Mouse (Mus musculus) layer of hippocampus, adult 8-10 months (tissue): ENCODE measurements around the gene Rps27. TPM values are rescaled to one million over a fixed set of nuclear protein-coding genes. Genes with fewer than 3 reads are reported as not detected.
"Not testable (repeated sequence)": the region's sequence is repeated elsewhere in the genome, so short reads cannot be mapped to it uniquely, and the experiment has no call there.

ENCODE experiments used
- DNase-seq, 2 experiments: peaks; one replicate each; pipeline ENCODE4 v3.0.0; 2022; ENCODE audit warnings: low spot score in 2 of 2
- total RNA-seq, 4 experiments: library from RNA; stranded (reverse); gene quantifications; 2 replicates each; pipeline ENCODE4 v1.2.4; 2022

Gene Rps27
- 1,000 to 10,000 TPM in 3 of 4 experiments, 100 to 1,000 TPM in 1; 970 to 1,112 (median 1,031) TPM for total RNA-seq

DNA sequence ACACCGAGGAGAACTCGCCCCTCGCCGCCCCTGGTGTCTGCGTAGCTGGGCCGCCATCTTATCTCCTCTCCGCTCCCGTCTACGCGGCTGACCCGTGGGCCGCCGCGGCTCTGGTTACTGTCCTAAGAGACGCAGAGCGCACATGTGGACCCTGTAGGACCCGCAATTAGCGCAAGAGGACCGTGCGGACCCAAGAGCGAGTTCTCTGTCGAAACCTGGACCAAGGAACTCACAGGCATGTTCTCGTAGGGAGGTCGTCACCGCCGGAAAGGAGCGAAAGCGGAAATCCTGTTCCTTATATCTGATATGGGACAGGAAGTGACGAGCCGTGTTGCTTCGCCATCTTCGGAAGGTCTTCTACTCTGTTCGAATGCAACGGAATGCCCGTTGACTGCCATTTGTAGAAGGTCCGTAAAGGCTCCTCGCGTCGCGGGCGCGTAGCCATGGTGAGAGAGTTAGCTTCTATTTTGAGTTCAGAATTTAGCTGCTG is at the start of gene Rps27, which contains the start of gene Rab13:
Gene Rps27, minus strand, starts transcription at position 275 of the 490 bp plus-strand sequence.
Gene Rab13, plus strand, starts transcription at position 319 of the 490 bp plus-strand sequence.
- DNase-seq = peak; percentile 93 to 94

DNA sequence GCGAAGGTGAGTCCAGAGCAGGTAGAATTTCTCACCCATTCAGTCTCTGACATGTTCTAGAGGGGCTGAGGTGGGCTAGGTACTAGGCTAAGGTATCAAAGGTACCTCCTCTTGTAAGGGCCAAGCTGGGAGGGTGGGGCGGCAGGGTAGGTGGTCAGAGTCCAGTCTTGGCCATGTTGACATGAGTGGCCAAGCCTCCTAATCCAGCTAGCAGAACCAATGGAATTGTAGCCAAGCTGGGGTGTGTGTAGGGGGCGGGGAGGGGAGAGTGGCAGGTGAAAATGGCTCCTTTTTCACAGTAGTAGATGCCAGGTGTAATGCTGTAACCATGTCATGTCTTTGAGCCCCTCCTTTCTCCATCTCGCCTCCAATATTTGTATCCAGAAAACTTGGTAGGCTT is 45.1 kb upstream of the Rps27 start:
- DNase-seq = no peak

DNA sequence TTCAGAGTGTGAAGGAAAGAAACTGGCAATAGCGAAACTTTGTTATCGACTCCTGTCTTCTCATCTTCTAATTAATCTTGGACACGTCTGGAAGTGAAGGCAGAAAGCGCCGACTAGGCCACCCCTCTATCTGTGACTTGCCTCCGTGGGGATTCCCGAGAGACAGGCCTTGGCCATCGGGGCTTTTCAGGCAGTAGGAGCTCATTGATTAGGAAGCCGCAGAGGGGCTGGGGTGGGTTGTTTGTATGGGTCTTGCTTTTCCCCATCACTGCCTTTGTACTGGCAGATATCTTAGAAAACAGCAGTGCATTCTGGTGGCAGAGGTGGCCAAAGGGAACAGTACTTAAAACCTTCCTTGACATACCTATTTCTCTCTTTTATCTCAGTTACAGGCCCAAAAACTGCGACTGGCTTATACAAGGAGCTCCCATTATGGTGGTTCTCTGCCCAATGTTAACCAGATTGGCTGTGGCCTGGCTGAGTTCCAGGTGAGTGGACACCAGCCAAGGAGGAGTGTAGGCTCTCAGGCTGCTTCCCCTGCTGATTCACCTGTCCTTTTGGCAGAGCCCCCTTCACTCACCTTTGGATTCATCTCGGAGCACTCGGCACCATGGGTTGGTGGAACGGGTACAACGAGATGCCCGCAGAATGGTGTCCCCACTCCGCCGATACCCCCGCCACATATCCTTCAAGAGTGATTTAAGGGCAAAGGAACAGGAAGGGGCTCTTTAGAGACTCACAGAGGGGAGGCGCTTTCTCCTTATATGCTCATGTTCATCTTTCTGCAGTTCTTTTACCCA is 43.5 kb upstream of the Rps27 start:
- DNase-seq = no peak

DNA sequence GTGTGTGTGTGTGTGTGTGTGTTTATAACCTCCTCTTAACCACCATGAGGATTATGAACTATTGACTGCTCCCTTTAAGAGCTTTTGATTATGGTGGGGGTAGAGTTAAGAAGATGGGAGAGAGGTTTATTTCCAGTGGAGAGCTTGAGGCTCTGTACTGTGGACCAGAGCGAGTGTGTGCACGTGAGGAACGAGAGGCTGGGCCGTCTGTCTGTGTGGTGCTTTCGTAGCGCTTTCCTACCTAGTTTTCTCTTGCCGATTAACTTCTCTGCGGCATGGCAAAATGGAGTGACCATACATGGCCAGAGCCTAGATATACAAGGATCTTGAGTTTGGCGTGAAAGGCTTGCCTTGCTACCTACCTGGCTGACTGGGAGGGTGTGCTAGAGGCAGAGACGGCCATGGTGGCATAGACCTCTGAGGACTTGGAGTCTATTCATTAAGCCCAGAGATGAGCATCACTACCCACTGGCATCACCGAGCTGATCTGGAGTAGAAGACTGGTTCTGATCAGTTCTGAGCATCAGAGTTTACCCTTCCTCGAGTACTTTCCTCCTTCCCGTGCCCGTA is 42.4 kb upstream of the Rps27 start:
- no peak for DNase-seq

DNA sequence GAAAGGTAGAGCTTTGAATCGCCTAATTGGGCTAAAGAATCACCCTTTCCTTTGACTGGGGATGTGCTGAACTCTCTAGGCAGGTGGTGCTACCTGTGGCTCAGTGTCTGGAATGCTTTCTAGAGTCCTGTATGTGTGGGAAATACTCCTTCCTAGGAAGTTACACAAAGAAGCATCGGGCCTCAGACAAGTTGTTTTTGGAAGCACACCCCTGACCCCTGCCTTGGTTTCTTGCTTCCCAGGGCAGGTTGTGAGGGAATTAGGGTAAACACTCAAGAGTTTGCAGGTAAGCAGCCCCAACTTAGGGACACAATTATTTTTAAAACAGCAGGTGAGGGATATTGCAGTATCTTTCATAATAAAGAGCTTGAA is 41.7 kb upstream of the Rps27 start:
- DNase-seq = no peak

DNA sequence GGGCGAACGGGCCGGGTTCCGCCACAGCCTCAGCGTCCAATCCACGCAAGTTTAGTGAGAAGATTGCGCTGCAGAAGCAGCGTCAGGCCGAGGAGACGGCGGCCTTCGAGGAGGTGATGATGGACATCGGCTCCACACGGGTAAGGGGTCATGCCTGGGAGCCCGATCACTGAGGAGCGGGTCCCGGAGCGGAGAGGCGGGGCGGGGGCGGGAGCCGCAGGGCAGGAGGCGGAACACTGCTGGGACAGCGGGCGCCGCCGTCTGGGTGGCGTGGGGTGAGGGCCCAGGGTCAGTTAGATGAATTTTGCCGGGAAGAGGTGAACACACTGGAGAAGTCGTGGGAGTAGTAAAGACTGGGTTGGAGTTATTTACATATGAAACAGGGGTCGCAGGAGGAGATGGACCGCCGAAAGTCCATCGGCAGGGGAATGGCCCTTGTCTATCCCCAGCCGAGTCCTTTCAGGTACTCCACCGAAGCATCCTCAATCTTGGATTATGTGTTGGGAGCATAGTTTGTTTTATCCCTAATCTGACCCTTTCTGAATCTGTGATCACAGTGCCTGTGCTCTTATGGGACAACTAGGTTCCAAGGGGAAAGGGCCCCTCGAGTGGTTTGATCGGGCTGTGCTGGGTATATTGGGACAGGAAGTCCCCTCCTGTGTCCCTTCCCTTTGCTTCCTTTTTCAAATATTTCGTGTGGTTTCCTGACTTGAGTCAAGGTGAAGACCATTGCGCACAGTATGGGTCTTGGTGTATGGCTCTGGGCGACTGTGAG is 41.2 kb upstream of the Rps27 start:
- no peak for DNase-seq

DNA sequence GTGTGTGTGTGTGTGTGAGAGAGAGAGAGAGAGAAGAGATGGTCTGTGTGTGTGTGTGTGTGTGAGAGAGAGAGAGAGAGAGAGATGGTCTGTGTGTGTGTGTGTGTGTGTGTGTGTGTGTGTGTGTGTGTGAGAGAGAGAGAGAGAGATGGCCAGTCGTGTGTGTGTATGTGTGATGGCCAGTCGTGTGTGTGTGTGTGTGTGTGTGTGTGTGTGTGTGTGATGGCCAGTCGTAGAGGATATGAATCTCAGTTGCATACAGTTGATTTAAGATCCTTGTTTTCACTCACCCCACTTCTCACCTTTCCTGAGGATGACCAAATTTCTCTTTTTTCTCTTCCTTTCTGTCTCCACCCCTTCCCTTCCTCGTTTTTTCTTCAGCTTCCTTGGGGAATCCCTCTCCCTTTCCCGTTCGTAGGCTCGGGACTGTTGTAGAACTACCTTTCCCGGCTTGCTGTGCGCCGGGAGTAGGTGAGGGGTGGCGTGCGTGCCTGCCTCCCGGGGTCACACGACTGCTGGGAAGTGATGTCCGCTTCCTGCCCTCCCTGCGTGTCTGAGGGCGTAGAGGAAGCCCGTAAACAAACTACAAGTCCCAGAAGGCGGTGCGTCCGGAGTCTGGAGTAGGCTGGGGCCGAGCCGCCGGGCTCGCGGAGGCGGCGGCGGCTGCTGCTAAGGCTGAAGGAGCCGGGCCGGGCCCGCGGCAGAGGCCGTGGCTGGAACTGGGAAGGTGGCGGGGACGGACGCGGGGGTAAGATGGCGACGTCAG is 40.4 kb upstream of the Rps27 start, which contains the start of gene Crtc2:
Gene Crtc2, plus strand, starts transcription at position 511 of the 766 bp plus-strand sequence.
- peak; percentile 97 to 98 for DNase-seq

DNA sequence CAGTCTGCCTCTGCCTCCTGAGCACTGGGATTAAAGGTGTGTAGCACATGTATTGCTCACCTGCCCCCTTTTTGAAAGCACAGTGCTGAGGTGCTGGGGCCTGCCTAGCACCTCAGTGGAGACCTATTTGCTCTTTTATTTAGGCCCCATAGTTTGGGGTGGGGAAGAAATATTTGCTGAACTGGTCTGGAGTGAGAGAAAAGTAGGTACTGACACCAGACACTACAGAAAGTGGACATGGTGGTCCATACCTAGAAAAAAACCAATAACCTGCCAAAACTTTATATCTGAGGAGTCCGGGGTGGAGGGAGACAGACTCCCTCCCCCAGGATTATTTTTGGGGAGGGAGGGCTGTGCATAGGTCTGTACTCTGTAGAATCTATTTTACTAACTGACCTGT is 39.7 kb upstream of the Rps27 start:
- not testable (repeated sequence) for DNase-seq

DNA sequence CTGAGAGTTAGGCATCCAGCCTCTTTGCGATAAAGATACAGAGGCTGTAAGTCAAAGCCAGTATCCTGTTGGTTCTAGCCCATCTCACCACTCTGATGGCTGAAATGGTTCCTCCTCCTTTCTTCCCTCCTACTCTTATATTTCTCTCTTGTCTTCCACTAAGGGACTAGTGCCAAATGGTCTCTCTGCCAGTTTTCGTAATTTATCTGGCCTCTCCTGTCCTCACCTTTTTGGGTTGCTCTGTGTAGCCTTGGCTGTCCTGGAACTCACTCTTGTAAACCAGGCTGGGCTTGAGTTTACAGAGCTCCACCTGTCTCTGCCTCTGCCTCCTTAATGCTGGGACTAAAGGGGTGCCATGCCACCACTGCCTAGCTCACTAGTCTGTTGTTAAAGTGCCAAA is 39.2 kb upstream of the Rps27 start:
- not testable (repeated sequence) for DNase-seq

DNA sequence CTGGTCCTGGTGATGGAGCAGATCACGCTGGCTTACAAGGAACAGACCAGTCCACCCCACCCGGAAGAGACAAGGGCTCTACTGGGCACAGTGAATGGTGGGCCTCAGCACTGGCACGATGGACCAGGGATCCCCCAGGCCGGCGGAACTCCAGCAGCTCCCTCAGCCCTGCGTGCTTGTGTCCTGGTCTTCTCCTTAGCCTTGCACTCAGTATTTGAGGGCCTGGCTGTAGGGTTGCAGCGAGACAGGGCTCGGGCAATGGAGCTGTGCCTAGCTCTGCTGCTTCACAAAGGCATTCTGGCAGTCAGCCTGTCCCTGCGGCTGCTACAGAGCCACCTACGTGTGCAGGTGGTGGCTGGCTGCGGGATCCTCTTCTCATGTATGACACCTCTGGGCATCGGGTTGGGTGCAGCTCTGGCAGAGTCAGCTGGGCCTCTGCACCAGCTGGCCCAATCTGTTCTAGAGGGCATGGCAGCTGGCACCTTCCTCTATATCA is 38.3 kb upstream of the Rps27 start:
- DNase-seq = not testable (repeated sequence)

DNA sequence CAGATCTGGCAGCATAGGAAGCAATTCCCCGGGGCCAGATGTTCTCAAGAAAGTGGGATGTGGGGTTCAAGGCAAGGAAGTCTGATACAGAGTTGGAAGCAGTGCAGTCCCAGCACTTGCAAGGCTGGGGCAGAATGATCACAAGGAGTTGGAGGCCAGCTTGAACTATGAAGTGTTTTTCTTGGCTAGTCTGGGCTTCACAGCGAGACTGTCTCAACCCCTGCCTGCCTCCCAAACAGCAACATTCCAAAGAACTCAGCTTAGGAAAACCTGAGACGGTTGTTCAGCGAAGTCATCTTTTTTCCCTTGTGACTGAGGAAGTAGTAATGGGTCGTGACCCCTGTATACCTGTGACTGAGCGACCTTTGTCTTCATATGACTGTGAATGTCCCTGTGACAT is 37.3 kb upstream of the Rps27 start:
- no peak for DNase-seq

DNA sequence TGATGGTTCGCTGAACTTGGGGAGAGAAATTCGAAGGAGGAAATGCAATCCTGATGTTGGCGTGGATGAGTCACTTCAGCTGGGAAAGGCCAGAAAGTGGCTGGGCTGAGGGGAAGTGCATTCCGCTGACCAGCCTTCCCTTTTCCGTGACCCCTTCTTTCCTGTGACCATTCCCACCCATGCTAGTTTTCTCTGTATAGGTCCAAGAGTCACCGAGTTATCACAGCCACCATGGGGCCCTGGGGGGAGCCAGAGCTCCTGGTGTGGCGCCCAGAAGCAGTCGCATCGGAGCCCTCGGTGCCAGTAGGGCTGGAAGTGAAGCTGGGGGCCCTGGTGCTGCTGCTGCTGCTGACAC is 35.3 kb upstream of the Rps27 start:
- DNase-seq = no peak

DNA sequence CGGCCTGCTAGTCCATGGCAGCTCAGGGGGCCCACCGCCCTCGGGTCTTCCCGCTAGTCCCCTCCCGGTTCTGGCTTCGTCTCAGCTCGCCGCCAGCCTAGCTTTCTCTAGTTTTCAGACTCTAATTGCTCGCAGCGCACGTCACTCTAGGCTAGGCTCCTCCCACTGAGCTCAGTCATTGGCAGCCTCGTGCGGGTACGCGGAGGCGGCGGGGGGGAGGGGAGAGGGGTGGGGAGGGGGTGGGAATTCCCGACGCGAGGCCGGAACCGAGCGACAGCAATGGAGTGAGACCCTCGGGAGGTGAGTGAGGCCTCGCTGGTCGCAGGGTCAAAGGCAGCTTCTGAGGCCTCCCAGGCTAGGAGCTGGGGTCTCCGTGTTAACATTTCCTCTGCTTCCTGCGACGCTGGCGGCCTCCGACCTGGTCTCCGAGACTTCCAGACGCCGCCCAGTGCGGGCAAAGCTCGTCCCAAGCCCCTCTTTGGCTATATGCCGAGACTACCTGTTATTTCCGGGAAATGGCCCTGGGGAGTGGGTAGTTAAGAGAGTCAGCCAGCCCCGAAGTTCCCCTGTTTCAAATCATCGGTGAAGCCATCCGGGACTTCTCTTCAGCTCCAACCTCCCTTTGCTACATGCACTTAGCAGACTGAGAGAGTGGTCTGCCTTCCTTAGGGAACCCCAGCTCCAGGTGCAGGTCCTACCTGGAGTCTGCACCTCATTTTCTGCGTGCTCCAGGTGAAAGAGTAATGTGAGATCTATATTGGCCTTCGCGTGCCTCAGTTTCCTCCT is 34.7 kb upstream of the Rps27 start, which contains the start of gene Slc39a1:
Gene Slc39a1, plus strand, starts transcription at position 213 of the 786 bp plus-strand sequence.
- peak; percentile 91 to 92 for DNase-seq

DNA sequence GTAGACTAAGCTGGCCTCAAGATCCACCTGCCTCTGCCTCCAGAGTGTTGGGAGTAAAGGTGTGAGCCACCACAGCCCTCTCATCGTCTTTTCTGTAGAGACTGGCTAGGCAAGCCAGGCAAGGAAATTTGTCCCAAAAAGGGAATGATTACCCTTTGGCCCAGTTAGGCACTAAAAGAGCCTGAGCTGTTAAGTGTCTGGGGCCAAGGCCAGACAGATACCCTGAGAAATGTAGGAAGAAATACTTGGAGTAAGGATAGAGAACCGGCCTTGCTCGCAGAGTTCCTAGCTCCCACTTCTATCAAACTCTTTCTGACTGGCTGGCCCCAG is 34.1 kb upstream of the Rps27 start:
- DNase-seq = no peak

DNA sequence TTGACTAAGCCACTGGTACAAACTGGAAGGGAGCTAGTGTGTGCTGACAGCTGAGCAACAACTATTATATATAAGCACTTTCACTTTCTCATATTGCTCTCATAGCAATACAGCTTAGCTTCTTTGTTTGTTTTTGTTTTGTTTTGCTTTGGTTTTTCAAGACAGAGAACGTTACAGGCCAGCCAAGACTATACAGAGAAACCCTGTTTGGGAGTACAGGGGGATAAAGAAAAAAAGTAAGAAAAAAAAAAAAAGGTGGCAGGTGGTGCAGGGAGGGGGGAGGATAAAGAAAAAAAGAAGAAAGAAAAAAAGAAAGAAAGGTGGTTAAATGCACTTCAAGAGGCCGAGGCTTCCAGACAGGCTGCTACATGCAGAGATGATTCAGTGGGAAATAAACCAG is 32.0 kb upstream of the Rps27 start:
- DNase-seq = no peak

DNA sequence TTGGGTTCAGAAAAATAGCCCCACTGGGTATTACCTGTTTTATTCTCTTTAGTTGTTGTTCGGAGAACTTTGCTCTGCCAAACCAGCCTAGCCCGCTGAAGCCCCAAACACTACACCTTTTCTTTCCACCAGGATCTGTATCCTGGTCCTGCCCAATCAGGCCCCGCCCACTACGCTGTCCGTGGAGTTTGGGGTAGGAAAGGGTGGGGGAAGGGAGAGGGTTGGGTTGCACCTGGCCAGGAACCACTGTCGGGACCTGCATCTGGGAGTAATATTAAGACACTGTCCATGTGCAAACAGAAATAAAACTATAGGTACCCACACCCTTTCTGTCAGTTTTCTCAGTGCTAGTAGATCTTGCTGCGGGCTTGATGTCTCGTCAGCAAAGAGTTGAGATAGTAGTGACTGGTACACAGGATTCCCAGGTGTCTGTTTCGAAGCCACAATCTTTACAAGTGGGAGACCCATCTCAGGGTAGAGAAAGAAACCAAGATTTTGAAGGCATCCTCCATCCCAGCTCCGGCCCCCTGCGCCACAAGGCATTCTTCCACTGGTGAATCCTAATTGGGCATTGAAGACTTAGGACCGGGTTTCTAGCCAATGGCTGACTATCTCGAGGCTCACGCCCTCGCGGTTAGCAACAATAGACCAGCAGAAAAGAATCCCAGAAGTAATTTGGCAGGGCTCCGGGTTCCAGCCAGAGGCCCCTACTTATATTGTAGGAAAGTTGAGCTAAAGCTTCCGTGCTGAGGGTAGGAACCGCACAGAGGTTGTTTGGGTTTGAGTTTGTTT is 29.7 kb upstream of the Rps27 start, which contains the start of gene Creb3l4:
Gene Creb3l4, minus strand, starts transcription at position 529 of the 792 bp plus-strand sequence.
- no peak for DNase-seq

DNA sequence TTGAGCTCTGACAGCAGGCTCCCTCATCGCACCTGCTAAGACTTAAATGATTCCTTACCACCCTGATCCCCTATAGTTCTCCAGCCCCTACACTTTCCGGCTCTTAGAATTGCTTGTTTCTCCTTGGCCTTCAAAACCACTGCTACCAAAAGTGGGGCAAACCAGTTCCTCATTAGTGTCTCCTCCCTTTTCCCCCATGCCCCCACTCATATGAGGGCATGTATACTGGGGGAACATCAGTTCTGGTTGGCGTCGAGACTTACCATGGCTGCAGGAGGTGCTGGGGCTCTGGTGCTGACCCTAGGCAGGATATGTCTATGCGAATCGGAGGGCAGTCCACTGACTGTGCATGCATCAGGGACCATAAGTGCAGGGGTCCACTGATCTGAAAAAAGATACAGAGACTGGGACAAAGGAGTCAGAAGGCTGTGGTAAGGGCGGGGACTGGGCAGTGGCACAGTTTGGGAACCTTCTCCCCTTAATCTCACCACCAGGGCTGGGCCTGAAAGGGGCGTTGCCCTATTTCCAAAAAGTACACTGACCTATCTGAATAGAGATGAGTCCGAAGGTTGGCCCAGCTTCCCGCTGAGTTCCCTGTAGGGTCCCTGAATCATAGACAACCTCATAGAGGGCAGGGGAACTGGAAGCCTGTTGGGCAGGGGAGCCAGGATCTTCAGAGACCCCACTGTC is 28.4 kb upstream of the Rps27 start:
- DNase-seq = no peak

DNA sequence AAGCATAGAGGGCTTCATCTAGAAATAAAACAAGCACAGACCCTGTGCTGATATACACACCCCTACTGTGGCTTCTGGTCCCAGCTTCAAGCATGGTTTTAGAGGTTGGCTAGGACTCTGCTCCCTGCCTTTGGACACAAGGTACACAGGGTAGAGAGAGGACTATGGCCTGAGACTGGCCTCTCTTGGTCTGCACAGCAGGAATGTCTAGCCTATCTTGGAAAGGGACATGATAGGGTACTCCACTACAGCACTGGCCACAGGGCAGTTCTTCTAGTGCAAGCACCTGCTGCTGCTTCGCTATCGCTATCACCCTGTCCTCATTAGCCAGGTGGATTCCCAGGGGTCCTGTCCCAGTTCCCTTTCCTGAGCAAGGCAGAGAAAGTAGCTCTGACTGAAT is 27.8 kb upstream of the Rps27 start:
- DNase-seq = no peak
